Comparison of ENCODE assay signal across 1 mouse cellular context in genomic region chr13:37852850-37853249, GRCm38 (mm10).
A peak's percentile ranks its signal among the peaks of the same experiment; 100 is the strongest.
TF ChIP-seq lines count a peak whose summit lies in the region.

No protein-coding gene starts in this region.

TF ChIP-seq in CH12.LX, 34 proteins besides CTCF, POLR2A, EP300 and RAD21 (continued from another document):
- peak; percentile 80 for TF ChIP-seq RCOR1 (conservative IDR thresholded peaks at IDR 0.05; ENCODE audit: low read depth, low read length)
- no peak for TF ChIP-seq ZKSCAN1 (IDR thresholded peaks at IDR 0.05; ENCODE audit: borderline replicate concordance, low read depth, low read length)
- peak; percentile 56 for TF ChIP-seq IRF4 (IDR thresholded peaks at IDR 0.05; ENCODE audit: low read depth, low read length)
- peak; percentile 58 for TF ChIP-seq MEF2A (IDR thresholded peaks at IDR 0.05; ENCODE audit: borderline replicate concordance, low read depth, low read length)
- 0 out of 2 replicates have a peak, but pooled peaks have one; percentile 19 for TF ChIP-seq TBP (conservative IDR thresholded peaks at IDR 0.05; ENCODE audit: low read depth, low read length)
- peak; percentile 54; the same call in 1 of the 2 replicates for TF ChIP-seq CHD2 (IDR thresholded peaks at IDR 0.05; ENCODE audit: low read length)
- peak; percentile 47; the same call in 1 of the 2 replicates for TF ChIP-seq MAZ (IDR thresholded peaks at IDR 0.05; ENCODE audit: low read depth, low read length)
- 0 out of 2 replicates have a peak, but pooled peaks have one; percentile 33 for TF ChIP-seq KAT2A (IDR thresholded peaks at IDR 0.05; ENCODE audit: insufficient replicate concordance, low read length)
- peak; percentile 89 for TF ChIP-seq TCF12 (IDR thresholded peaks at IDR 0.05; ENCODE audit: low read depth, low read length)
- TF ChIP-seq ZNF384 (IDR thresholded peaks at IDR 0.05; ENCODE audit: low read depth, low read length) = no peak; the same call in 1 of the 2 replicates
- 0 out of 2 replicates have a peak, but pooled peaks have one; percentile 22 for TF ChIP-seq MAFK (IDR thresholded peaks at IDR 0.05; ENCODE audit: insufficient replicate concordance, low read length)
